Mouse (Mus musculus) natural killer cell, adult 2 months (primary cell): ENCODE measurements at regions not wholly inside any gene's neighbourhood (a gene's known extent, or its start where the extent isn't known, plus 50 kb on each side); places are given as distances from the start of the nearest gene placed in this dataset.

ENCODE experiments used
- DNase-seq, 2 experiments: peaks; one replicate each; pipeline ENCODE4 v3.0.0; 2022; ENCODE audit warnings: low spot score in 2 of 2

DNA sequence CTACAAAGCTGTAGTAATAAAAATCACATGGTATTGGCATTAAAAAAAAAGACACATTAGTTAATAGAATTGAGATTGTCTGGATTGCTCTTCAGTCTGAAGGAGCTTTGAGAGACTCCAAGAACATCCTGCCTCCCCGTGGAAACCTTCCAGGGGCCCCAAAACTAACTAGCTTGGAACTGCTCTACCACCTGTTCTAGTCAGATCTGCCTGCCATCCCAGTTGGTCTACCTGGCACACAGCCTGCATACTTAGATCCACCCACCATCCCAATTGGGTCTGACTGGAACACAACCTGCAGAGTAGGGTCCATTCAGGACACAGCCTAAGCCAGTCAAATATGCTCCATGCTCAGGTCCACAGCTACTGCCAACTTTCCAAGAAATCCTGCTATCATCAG lies 503.6 kb downstream of the Rapgef2 start:
- no peak for DNase-seq

DNA sequence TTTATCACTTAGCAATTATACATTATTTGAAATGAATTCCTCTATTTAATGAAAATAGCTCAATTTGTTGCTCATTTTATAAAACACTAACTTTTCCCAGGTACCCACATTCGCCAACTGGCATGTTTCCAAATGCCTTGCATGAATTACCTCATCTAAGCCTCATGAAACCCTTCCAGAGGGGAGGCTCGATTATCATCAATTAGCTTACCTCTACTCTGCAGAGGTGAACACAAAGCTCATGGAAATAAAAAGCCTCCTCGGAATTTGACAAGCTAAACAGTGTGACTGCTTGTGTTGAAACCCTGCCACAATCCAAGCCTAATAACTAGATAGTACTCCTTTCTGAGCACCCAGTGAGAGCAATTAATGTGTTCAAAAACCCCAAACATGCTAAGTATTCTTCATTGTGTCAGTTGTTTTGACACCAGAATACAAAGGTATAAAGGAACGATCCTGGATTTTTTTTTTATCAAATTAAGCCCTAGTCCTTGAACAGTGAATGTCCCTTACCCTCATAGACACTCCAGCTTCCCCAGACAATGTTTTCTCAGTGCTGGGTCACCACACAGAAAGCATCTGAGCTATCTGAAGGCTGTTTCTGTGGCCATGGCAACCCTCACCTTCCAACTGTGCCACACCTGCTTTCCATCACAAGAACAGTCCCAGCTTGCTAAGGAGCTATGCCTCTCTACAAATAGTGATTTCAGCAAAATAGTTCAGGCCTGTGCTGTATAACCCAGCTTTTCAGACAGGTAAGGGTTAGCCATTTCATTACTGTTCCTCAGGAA lies 530.4 kb downstream of the Rapgef2 start:
- DNase-seq: no peak

DNA sequence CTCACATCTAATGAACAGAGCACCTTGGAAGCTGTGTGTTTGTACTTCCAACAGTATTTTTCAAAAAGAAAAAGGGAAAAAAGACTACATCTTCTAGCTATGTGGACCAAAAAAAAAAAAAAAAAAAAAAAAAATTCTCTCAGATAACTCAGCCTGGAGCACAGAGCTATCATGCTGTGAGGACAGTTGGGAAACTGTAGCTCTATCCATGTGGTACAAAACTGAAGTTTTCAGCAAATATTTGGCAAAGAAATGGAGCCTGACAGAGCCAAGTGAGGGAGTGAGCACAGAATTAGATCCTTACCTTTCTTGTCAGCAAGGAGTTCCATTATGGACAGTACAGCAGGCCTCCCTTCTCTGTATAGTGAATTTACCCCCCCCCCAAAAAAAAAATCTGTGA lies 550.2 kb downstream of the Rapgef2 start:
- no peak for DNase-seq

DNA sequence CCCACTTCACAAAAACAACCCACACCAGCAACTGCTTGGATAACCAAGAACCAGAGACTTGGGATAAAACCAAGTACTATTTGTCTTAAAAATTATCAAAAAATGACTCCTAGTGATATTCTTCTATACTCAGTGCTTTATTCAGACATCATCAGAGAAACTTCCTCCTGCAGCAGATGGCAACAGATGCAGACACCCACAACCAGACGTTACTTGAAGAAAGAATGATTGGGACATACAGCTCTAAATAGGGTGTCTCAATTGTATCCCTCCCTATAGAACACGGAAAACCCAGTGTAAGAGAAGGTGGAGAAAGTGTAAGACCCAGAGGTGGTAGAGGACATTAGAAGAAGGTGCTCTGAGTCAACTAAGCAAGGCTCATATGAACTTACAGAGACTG lies 569.6 kb downstream of the Rapgef2 start:
- no peak for DNase-seq

DNA sequence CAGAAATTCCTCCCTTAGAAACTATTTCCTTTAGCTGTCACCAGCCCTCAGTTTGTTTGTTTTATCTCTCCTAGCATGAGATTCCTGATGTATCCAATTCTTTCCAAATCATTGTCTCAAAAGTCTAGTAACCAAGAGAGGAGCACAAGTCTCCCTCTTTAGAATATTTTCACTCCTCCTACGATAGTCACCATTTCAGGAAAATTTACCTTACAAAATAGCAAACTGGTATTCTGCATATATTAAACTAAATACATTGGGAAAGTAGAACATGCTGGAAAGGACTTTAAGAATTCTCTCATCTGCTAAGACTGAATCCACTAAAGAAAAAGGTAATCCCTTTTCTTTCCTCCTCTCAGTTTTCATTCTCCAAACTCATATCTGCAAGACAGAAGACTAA lies 578.6 kb downstream of the Rapgef2 start:
- DNase-seq: no peak

DNA sequence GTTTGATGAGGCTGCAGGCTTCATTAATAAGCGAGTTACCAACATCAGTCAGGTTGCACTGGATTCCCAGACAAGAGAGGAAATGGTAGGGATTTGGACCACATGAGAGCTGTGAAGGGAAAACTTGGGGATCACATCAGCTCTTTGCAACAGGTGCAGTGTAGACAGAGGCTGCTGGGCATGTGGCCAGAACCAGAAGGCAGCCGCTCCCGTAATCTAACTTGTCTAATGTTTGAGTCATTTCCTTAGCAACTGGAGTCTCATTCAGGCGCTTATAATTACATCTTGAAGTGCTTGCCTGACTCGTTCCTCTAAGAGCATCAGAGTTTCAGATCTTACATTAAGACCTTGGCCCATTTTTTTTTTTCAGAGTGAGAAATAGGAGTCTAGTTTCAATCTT lies 587.4 kb downstream of the Rapgef2 start:
- DNase-seq: no peak

GRCm38 (mm10) chr3:78691499-78691898 lies 594.8 kb downstream of the Rapgef2 start:
- no peak for DNase-seq

DNA sequence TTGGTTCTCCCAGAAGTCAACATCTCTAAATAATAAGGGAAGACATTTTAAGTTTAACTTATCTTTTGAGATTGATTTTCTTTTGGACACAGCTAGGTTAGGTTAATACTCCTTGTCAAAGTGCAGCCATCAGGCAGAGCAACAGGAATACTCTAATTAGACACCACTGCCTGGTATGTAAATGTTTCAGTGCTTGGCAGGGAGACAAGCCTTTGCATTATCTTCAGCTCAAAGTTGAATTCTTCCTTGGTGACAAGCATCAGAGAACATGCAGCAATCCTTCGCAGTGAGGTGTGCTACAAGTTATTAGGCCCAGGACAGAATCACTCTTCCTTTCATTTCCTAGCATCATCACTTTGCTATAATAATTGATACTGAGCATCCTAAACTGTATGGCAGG lies 608.7 kb downstream of the Rapgef2 start:
- no peak for DNase-seq

- DNase-seq: no peak
Observed at GRCm38 (mm10) chr3:78676806-78677205, 609.5 kb downstream of the Rapgef2 start.

DNA sequence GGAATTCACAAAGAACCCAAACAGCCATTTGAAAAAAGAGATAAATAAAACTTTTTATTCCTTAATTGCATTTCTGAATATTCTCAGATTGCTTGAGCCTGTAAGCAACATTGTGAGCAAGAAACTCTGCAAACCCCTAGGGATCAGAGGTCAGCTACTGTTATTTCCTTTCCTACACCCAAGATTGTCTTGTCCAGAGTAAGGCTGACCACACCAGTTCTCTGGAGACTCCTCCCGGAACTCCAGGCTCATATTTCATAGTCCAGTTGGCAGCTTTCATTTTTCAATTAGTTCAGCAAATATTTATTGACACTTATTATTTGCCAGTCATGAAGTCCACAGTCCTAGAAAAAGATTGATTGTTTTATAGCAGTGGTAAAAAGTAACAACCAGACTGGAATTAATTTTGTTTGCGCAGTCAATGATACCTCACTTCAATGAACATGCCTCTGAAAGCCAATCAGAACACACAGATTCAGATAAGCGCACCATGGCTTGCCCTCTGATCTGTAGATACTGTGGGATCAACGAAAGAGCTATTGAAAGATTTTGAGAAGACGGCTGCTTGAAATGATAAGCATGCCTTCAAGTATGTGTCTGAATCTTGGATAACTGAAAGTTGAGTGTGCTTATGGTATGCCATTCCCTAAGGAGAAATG lies 611.7 kb downstream of the Rapgef2 start:
- no peak for DNase-seq

DNA sequence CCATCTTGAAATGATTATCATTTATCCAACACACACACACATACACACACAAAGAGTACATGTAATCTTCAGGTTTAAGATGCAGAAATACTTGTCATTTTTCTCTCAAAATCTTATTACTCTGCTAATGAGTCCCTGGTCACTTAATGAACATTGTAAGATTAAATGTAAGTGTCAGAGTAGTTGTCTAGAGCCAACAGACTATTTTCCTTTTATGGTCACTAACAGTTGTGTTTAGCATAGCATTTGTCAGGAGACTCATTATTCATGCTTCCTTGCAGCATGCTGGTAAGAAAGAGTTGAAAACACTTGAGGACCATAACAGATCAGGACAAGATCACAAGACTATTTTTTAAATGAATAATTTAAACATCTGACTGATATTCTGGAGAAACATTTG lies 618.3 kb downstream of the Rapgef2 start:
- no peak for DNase-seq

- DNase-seq: no peak
Observed at GRCm38 (mm10) chr3:78667374-78668023, 618.8 kb downstream of the Rapgef2 start.

DNA sequence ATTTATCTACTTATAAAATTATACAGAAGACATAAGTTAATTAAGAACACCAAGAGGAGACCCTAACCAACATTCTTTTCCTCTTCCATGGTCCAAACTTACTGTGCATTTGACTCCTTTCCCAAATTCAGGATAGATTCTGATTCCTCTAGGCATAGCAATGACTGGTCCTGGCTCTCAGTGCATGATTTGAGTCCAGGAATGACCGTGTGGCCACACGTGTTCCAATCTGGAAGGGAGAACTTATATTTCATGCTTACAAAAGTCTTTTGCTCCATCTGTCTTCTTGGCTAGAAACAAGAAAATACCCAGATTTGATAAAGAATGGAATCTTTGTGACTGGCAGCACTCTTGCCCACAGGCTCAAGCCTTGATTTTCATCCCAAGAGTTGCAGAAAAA lies 638.2 kb downstream of the Rapgef2 start:
- DNase-seq: no peak

DNA sequence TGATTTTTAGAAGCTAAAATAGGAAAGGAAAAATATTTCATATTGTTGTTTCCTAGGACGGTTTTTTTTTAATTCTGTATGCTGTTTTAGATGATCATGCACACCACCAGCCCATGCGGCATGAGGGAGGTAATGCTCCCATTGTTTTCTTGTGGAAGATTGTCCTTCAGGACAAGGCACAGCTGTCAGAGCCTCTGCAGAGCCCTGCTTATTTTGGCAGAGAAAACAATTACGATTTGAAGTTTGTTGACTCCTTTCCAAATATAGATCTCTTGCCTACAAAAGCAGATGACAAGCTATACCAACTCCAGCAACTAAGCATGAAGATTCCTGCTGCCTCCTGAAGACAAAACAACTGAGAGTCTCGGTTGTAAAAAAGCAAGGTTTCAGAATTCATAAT lies 650.9 kb downstream of the Rapgef2 start:
- DNase-seq: no peak

DNA sequence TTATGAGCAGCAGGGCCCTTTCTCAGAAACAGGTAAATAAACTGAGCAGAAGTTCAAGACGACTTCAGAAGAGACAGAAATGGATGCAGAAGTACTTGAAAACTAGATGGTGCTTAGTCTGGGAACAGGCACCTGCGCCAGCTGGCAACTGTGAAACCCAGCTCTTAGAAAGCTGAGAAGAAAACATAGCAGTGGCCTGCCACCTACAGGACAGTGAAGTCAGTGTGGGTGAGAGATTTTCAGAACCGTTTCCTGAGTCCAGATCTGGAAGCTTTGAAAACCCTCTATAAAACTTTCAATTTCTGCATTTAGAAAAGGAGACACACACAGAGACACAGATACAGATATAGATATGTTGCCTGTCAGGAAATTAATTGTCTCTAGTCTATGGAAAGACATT lies 667.4 kb downstream of the Rapgef2 start:
- DNase-seq: no peak

DNA sequence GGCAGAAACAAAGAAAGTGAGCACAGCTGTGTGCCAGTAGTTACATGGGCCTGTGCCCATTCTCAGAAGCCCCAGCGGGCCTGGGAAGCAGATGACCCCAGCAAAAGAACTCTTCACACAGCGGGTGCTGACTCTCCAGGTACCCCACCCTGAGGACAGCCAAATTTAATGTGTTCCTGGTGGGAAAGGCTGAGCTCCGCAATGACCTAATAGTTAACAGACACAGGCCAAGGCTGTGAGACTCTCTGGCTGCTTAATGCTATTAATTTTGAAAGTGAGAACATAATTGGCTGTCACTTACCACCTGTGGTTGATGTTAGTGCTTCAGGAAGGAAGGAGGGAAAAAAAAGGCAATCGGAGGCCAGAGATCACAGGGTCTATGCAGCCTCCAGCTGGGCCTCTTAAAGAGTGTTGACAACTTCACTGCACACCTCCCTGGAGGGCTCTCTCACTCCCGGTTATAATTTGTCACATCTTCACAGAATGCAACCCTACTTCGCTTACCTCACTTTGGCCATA lies 691.5 kb downstream of the Rapgef2 start:
- DNase-seq: no peak

DNA sequence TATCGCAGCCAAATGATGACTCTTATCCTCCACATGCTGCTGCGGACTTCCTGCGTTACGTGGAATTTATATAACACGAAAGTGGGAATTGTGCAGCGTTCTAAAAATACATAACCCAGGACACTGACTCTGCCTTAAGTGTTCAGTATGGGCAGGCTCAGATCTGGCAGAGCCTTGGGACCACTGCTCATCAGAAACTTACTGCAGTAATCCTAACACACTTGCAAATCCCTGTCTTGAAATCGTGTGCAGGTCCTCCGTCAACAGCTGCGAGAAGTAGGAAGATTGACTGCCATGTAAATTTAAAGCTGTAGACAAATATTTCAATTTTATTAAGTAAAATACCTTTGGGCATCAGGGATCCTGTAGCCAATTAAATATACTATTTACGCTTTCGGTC lies 692.0 kb downstream of the Rapgef2 start:
- no peak for DNase-seq

- no peak for DNase-seq
Observed at GRCm38 (mm10) chr3:78586639-78587038, 699.7 kb downstream of the Rapgef2 start.

DNA sequence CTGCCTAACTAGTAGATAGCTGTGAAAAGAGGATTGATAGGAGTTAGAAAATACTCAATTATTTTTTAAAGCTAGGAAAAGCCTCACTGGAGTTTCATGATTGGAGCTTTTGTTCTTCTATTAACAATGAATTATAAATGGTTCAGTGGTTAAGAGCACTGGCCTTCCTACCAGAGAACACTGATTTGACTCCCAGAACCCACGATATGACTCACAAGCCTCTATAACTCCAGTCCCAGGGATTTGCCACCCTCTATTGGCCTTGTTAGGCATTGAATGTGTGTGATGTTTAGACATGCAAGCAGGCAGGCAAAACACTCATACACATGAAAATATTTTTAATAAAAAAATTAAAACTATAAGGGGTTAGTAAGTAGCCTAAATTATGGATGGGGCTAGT lies 704.4 kb downstream of the Rapgef2 start:
- no peak for DNase-seq

- DNase-seq: no peak
Observed at GRCm38 (mm10) chr3:78581100-78581499, 705.2 kb downstream of the Rapgef2 start.

GRCm38 (mm10) chr3:78575667-78576464 lies 710.5 kb downstream of the Rapgef2 start:
- no peak for DNase-seq

- no peak for DNase-seq
Observed at GRCm38 (mm10) chr3:78574807-78575206, 711.5 kb downstream of the Rapgef2 start.
